Mouse (Mus musculus) CD4-positive helper T cell, adult 2 months (primary cell): ENCODE data around the gene Mageb5.
"Not testable (repeated sequence)": the region's sequence is repeated elsewhere in the genome, so short reads cannot be mapped to it uniquely, and the experiment has no call there.

Experiments
- DNase-seq: peaks from one replicate; pipeline ENCODE4 v3.0.0-alpha.2; 2012; ENCODE audit warnings: low read depth, missing footprints, low spot score

Mageb5 gene

DNA sequence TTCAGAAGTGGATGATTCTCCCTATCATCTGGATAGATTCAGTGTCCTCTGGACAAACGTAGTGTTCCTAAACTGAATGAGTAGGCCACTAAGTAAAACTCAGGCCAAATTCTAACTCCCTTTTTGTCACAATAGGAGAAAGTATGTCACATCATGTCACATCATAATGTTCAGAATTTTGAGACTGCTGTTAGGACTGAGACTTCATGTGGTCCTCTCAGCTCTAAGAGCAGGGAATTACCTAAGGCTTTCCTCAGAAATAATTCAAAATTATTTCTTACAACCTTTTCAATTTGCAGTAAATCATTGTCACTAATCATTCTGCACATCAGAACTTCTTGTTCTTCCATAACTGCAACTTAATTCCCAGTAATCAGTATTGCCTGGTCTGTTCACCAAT is at the start of gene Mageb5:
TSS of gene Mageb5 (minus strand) at position 101 of the 400 bp plus-strand sequence.
- DNase-seq, result not testable (repeated sequence)

DNA sequence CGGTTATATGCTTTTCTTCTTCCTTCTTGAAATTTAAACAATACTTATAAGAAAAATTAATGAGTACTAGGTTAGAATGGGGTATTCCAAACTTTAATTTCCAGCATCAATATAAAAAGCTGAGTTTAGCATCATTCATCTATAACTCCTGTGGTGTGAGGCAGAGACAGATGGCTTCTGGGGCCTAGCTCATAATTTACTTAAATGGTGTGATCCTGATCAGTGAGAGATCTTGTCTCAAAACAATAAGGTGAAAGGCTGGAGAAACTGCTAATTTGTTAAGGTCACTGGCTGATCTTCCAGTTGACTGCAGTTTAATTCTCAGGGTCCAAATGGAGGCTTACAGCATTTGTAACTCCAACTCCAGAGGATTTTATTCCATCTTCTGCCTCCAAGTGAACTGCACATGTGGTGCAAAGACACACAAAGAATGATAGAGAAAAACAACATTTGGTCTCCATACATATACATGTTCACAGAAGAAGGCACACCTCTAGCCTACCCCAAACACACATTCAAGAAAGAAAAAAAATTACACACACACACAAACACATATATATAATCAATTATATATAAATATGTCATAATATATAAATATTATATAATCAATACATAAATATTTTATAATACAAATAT is 23.1 kb downstream of the Mageb5 start:
- not testable (repeated sequence) for DNase-seq
